Comparison of ENCODE assay signal across 9 mouse cellular contexts in genomic region chr11:102624888-102625407, GRCm38 (mm10). TPM values are rescaled to one million over a fixed set of nuclear protein-coding genes. Genes with fewer than 3 reads are reported as not detected.
DNase-seq lines count a peak whose midpoint lies in the region; ATAC-seq and TF ChIP-seq lines count a peak whose summit lies in the region.
"Had no signal": no experiment of that assay in that cellular context is flagged by ENCODE, and none has a peak within 500 bp of the region (broad histone marks: within the 10 kb centered on the region; RNA-seq: fewer than 3 reads in every experiment).

No protein-coding gene starts in this region.

- no peak for TF ChIP-seq CTCF in midbrain, postnatal 0 days (IDR thresholded peaks at IDR 0.05)

- H3K27me3 ChIP-seq in heart, embryonic 14.5 days (ENCODE audit: control insufficient read depth, insufficient read depth, low read length), result no peaks in the 10 kb centered on the region
- peaks cover 7% of the 10 kb centered on the region; the same call in 1 of the 2 replicates for H3K27me3 ChIP-seq in hindbrain, embryonic 12.5 days
- no peaks in the 10 kb centered on the region for H3K27me3 ChIP-seq in midbrain, postnatal 0 days (ENCODE audit: insufficient read depth, low read length)

- 0 out of 2 replicates have a peak overlapping the region, but pooled peaks have one; percentile 62 for H3K9ac ChIP-seq in heart, embryonic 14.5 days (ENCODE audit: low read length)
- no peak overlapping the region for H3K9ac ChIP-seq in hindbrain, embryonic 12.5 days
- H3K9ac ChIP-seq in midbrain, postnatal 0 days (replicated peaks; ENCODE audit: low read length, poor library complexity, severe bottlenecking), result no peak overlapping the region

- no peaks in the 10 kb centered on the region for H3K9me3 ChIP-seq in heart, embryonic 14.5 days (ENCODE audit: control insufficient read depth, low read length)
- no peaks in the 10 kb centered on the region for H3K9me3 ChIP-seq in hindbrain, embryonic 12.5 days (replicated peaks)
- H3K9me3 ChIP-seq in midbrain, postnatal 0 days (ENCODE audit: low read length), result no peaks in the 10 kb centered on the region

- peak overlapping the region; percentile 91 to 94 for H3K27ac ChIP-seq in heart, embryonic 14.5 days (replicated peaks in 1 of 2; ENCODE audit: control insufficient read depth in 1 of 2, insufficient read depth in 1 of 2, low read depth in 2 of 2, low read length in 2 of 2)
- peak overlapping the region; percentile 83 for H3K27ac ChIP-seq in hindbrain, embryonic 12.5 days
- 0 out of 2 replicates have a peak overlapping the region, but pooled peaks have one; percentile 34 for H3K27ac ChIP-seq in midbrain, postnatal 0 days (ENCODE audit: low read depth, low read length)

- 0 out of 2 replicates have a peak, but pooled peaks have one; percentile 12 for ATAC-seq in heart, embryonic 14.5 days (ENCODE audit: insufficient number of reproducible peaks, insufficient read depth, low FRiP score, low read depth)
- peak; percentile 36; the same call in 1 of the 2 replicates for ATAC-seq in hindbrain, embryonic 12.5 days (ENCODE audit: low FRiP score)
- ATAC-seq in midbrain, postnatal 0 days (ENCODE audit: low FRiP score), result peak; percentile 76; the same call in 1 of the 2 replicates

- H3K36me3 ChIP-seq in heart, embryonic 14.5 days (ENCODE audit: control insufficient read depth, insufficient read depth, low read length), result no peaks in the 10 kb centered on the region
- H3K36me3 ChIP-seq in hindbrain, embryonic 12.5 days, result no peaks in the 10 kb centered on the region
- no peaks in the 10 kb centered on the region for H3K36me3 ChIP-seq in midbrain, postnatal 0 days (ENCODE audit: insufficient read depth, low read length)

- no peak overlapping the region for H3K4me3 ChIP-seq in heart, embryonic 14.5 days (ENCODE audit: control insufficient read depth in 1 of 2, insufficient read depth in 1 of 2, low read depth in 1 of 2, low read length in 2 of 2)
- H3K4me3 ChIP-seq in hindbrain, embryonic 12.5 days, result no peak overlapping the region
- 0 out of 2 replicates have a peak overlapping the region, but pooled peaks have one; percentile 5 for H3K4me3 ChIP-seq in midbrain, postnatal 0 days (ENCODE audit: low read depth, low read length)

- peaks cover 22 to 28% of the 10 kb centered on the region in 2 experiments for H3K4me1 ChIP-seq in heart, embryonic 14.5 days (ENCODE audit: control insufficient read depth in 2 of 2, insufficient read depth in 2 of 2, low read length in 2 of 2)
- peaks cover 26% of the 10 kb centered on the region for H3K4me1 ChIP-seq in hindbrain, embryonic 12.5 days
- peaks cover 3% of the 10 kb centered on the region; the same call in 1 of the 2 replicates for H3K4me1 ChIP-seq in midbrain, postnatal 0 days (ENCODE audit: insufficient read depth, low read length)

- intact Hi-C loops in heart, postnatal 10 days (cut with DNase I), result no loop called here

- 30% methylated on average over 14 of the region's 14 CpGs for WGBS in heart, embryonic 14.5 days
- WGBS in hindbrain, embryonic 12.5 days, result 29% methylated on average over 14 of the region's 14 CpGs
- WGBS in midbrain, postnatal 0 days, result 13% methylated on average over 14 of the region's 14 CpGs

- no peak for DNase-seq in heart, postnatal 10 days
- DNase-seq in embryo, embryonic 10.5 days (ENCODE audit: low spot score), result peak; percentile 67
- DNase-seq in midbrain, postnatal 0 days (ENCODE audit: low spot score), result peak; percentile 91
- no peak for DNase-seq in thymus, adult 18-20 months
- no peak for DNase-seq in Muller cell, postnatal 12 days (ENCODE audit: inconsistent ontology term)
- DNase-seq in frontal cortex, postnatal 36 days (ENCODE audit: low spot score in 2 of 2), result no peak

- H3K4me2 ChIP-seq in heart, embryonic 14.5 days (ENCODE audit: low read length), result peak overlapping the region; percentile 64
- peak overlapping the region; percentile 31 for H3K4me2 ChIP-seq in hindbrain, embryonic 12.5 days (replicated peaks)
- H3K4me2 ChIP-seq in midbrain, postnatal 0 days (ENCODE audit: low read depth, low read length, poor library complexity, severe bottlenecking), result peak overlapping the region; percentile 28

RNA-seq across cellular contexts. Expression of gene Fzd2, which starts 20.8 kb away (rescaled TPM):
- 18.7 and 24.0 TPM in 2 replicates for polyA plus RNA-seq in heart, embryonic 14.5 days (2014; fragmentation: Nextera tagmentation; extraction: Ambion mirVana)
- total RNA-seq in heart, postnatal 10 days (2021), result 10 to 100 TPM; 11.1 to 15.7 TPM
- polyA plus RNA-seq in hindbrain, embryonic 12.5 days (2016; fragmentation: Nextera tagmentation; extraction: Ambion mirVana), result 39.9 and 40.8 TPM in 2 replicates
- 16.8 and 17.3 TPM in 2 replicates for total RNA-seq in midbrain, postnatal 0 days (2014; rRNA removed)
- 3.9 and 4.5 TPM in 2 replicates for polyA plus RNA-seq in midbrain, postnatal 0 days (2015; fragmentation: Nextera tagmentation; extraction: Ambion mirVana)

RNA-seq across cellular contexts. Expression of gene Meioc, which starts 38.6 kb away (rescaled TPM):
- 1.1 TPM in 2 replicates for polyA plus RNA-seq in heart, embryonic 14.5 days (2014; fragmentation: Nextera tagmentation; extraction: Ambion mirVana)
- total RNA-seq in heart, postnatal 10 days (2021), result under 1 TPM in 1 of 2 experiments, not detected in 1; 0.05 TPM
- 0.82 and 1.1 TPM in 2 replicates for polyA plus RNA-seq in hindbrain, embryonic 12.5 days (2016; fragmentation: Nextera tagmentation; extraction: Ambion mirVana)
- total RNA-seq in midbrain, postnatal 0 days (2014; rRNA removed), result not detected in 2 replicates
- 0.21 and 0.23 TPM in 2 replicates for polyA plus RNA-seq in midbrain, postnatal 0 days (2015; fragmentation: Nextera tagmentation; extraction: Ambion mirVana)
- polyA plus RNA-seq: kidney, adult 2 months had no signal

RNA-seq across cellular contexts. Expression of gene Gm11627, which starts 45.7 kb away (rescaled TPM):
- polyA plus RNA-seq in heart, embryonic 14.5 days (2014; fragmentation: Nextera tagmentation; extraction: Ambion mirVana), result 12.6 and 13.9 TPM in 2 replicates
- total RNA-seq in heart, postnatal 10 days (2021), result 1 to 10 TPM; 1.7 to 2.8 TPM
- polyA plus RNA-seq in hindbrain, embryonic 12.5 days (2016; fragmentation: Nextera tagmentation; extraction: Ambion mirVana), result 4.3 and 4.8 TPM in 2 replicates
- 1.1 and 3.5 TPM in 2 replicates for total RNA-seq in midbrain, postnatal 0 days (2014; rRNA removed)
- polyA plus RNA-seq in midbrain, postnatal 0 days (2015; fragmentation: Nextera tagmentation; extraction: Ambion mirVana), result 4.6 and 5.8 TPM in 2 replicates

Comparison
In these comparisons a context has a peak if more than half of its experiments do, and no peak if none do; other contexts are left out.
1. ATAC-seq: peak in every context shown above with its lines; median percentile 76 in midbrain, postnatal 0 days; 36 in hindbrain, embryonic 12.5 days; 12 in heart, embryonic 14.5 days.
2. H3K27ac ChIP-seq: peak in every context shown above with its lines; median percentile 92 in heart, embryonic 14.5 days; 83 in hindbrain, embryonic 12.5 days; 34 in midbrain, postnatal 0 days.
3. DNase-seq: peak in embryo, embryonic 10.5 days (single experiment) and midbrain, postnatal 0 days (single experiment); none in heart, postnatal 10 days (0 of 2), thymus, adult 18-20 months (0 of 2), Muller cell, postnatal 12 days (single experiment) and frontal cortex, postnatal 36 days (0 of 2).
4. Peak in every context shown above with its lines, with median percentiles within 50 percentile points of each other: H3K4me2 ChIP-seq.